Mouse (Mus musculus): ENCODE measurements at regions not wholly inside any gene's neighbourhood (a gene's known extent, or its start where the extent isn't known, plus 50 kb on each side); places are given as distances from the start of the nearest gene placed in this dataset.

- Histone ChIP-seq H3K27ac (ENCODE audit: insufficient read depth, low read length) (no peak overlapping the region), H3K36me3 (ENCODE audit: control insufficient read depth, insufficient read depth, low read length) (no peaks in the 10 kb centered on the region), H3K4me1 (ENCODE audit: control insufficient read depth, insufficient read depth, insufficient read length) (no peaks in the 10 kb centered on the region), H3K27me3 (ENCODE audit: control insufficient read depth, insufficient read depth, low read length) (no peaks in the 10 kb centered on the region), H3K4me3 (ENCODE audit: extremely low read depth, insufficient read depth, insufficient read length) (no peak overlapping the region)
- WGBS = 94% methylated on average over 2 of the region's 2 CpGs
- no peak for DNase-seq (ENCODE audit: low read depth in 1 of 2, low spot score in 2 of 2)
- no peak for TF ChIP-seq CTCF (IDR thresholded peaks at IDR 0.05; ENCODE audit: extremely low read depth, insufficient read depth, insufficient read length, insufficient replicate concordance)
- TF ChIP-seq POLR2A (IDR thresholded peaks at IDR 0.05; ENCODE audit: low read depth, low read length) = no peak
Observed at GRCm38 (mm10) chr4:98241921-98242320, 141.2 kb downstream of the Tm2d1 start.

- no peaks in the 10 kb centered on the region for H3K36me3 ChIP-seq (ENCODE audit: control insufficient read depth, insufficient read depth, low read length)
- no peak overlapping the region for H3K4me3 ChIP-seq (ENCODE audit: extremely low read depth, insufficient read depth, insufficient read length)
- no peaks in the 10 kb centered on the region for H3K4me1 ChIP-seq (ENCODE audit: control insufficient read depth, insufficient read depth, insufficient read length)
- no peak for DNase-seq (ENCODE audit: low read depth in 1 of 2, low spot score in 2 of 2)
- H3K27ac ChIP-seq (ENCODE audit: insufficient read depth, low read length) = no peak overlapping the region
- TF ChIP-seq POLR2A (IDR thresholded peaks at IDR 0.05; ENCODE audit: low read depth, low read length) (no peak), CTCF (IDR thresholded peaks at IDR 0.05; ENCODE audit: extremely low read depth, insufficient read depth, insufficient read length, insufficient replicate concordance) (no peak)
- no peaks in the 10 kb centered on the region for H3K27me3 ChIP-seq (ENCODE audit: control insufficient read depth, insufficient read depth, low read length)
Observed at GRCm38 (mm10) chr4:98240289-98240688, 142.8 kb downstream of the Tm2d1 start.

- Histone ChIP-seq H3K36me3 (ENCODE audit: control insufficient read depth, insufficient read depth, low read length) (no peaks in the 10 kb centered on the region), H3K4me3 (ENCODE audit: extremely low read depth, insufficient read depth, insufficient read length) (no peak overlapping the region), H3K4me1 (ENCODE audit: control insufficient read depth, insufficient read depth, insufficient read length) (no peaks in the 10 kb centered on the region), H3K27ac (ENCODE audit: insufficient read depth, low read length) (no peak overlapping the region), H3K27me3 (ENCODE audit: control insufficient read depth, insufficient read depth, low read length) (no peaks in the 10 kb centered on the region)
- DNase-seq (ENCODE audit: low read depth in 1 of 2, low spot score in 2 of 2) = no peak
- no peak for TF ChIP-seq POLR2A (IDR thresholded peaks at IDR 0.05; ENCODE audit: low read depth, low read length)
- no peak for TF ChIP-seq CTCF (IDR thresholded peaks at IDR 0.05; ENCODE audit: extremely low read depth, insufficient read depth, insufficient read length, insufficient replicate concordance)
- WGBS = 85% methylated on average over 4 of the region's 4 CpGs
Observed at GRCm38 (mm10) chr4:98238075-98238474, 145.0 kb downstream of the Tm2d1 start.

- DNase-seq (ENCODE audit: low read depth in 1 of 2, low spot score in 2 of 2) = no peak
- no peak for TF ChIP-seq CTCF (IDR thresholded peaks at IDR 0.05; ENCODE audit: extremely low read depth, insufficient read depth, insufficient read length, insufficient replicate concordance)
- no peak for TF ChIP-seq POLR2A (IDR thresholded peaks at IDR 0.05; ENCODE audit: low read depth, low read length)
- H3K36me3 ChIP-seq (ENCODE audit: control insufficient read depth, insufficient read depth, low read length) = no peaks in the 10 kb centered on the region
- H3K4me1 ChIP-seq (ENCODE audit: control insufficient read depth, insufficient read depth, insufficient read length) = no peaks in the 10 kb centered on the region
- no peak overlapping the region for H3K4me3 ChIP-seq (ENCODE audit: extremely low read depth, insufficient read depth, insufficient read length)
- WGBS = 85% methylated on average over 9 of the region's 9 CpGs
- no peaks in the 10 kb centered on the region for H3K27me3 ChIP-seq (ENCODE audit: control insufficient read depth, insufficient read depth, low read length)
- H3K27ac ChIP-seq (ENCODE audit: insufficient read depth, low read length) = no peak overlapping the region
Observed at GRCm38 (mm10) chr4:98237475-98237874, 145.6 kb downstream of the Tm2d1 start.

GRCm38 (mm10) chr4:98236006-98236783 is 146.9 kb downstream of the Tm2d1 start:
- no peaks in the 10 kb centered on the region for H3K36me3 ChIP-seq (ENCODE audit: control insufficient read depth, insufficient read depth, low read length)
- no peak overlapping the region for H3K4me3 ChIP-seq (ENCODE audit: extremely low read depth, insufficient read depth, insufficient read length)
- no peaks in the 10 kb centered on the region for H3K27me3 ChIP-seq (ENCODE audit: control insufficient read depth, insufficient read depth, low read length)
- no peak for DNase-seq (ENCODE audit: low read depth in 1 of 2, low spot score in 2 of 2)
- WGBS = 69% methylated on average over 12 of the region's 12 CpGs
- H3K27ac ChIP-seq (ENCODE audit: insufficient read depth, low read length) = no peak overlapping the region
- no peak for TF ChIP-seq CTCF (IDR thresholded peaks at IDR 0.05; ENCODE audit: extremely low read depth, insufficient read depth, insufficient read length, insufficient replicate concordance)
- no peak for TF ChIP-seq POLR2A (IDR thresholded peaks at IDR 0.05; ENCODE audit: low read depth, low read length)
- no peaks in the 10 kb centered on the region for H3K4me1 ChIP-seq (ENCODE audit: control insufficient read depth, insufficient read depth, insufficient read length)

- Histone ChIP-seq H3K4me1 (ENCODE audit: control insufficient read depth, insufficient read depth, insufficient read length) (no peaks in the 10 kb centered on the region), H3K27ac (ENCODE audit: insufficient read depth, low read length) (no peak overlapping the region), H3K36me3 (ENCODE audit: control insufficient read depth, insufficient read depth, low read length) (no peaks in the 10 kb centered on the region), H3K4me3 (ENCODE audit: extremely low read depth, insufficient read depth, insufficient read length) (no peak overlapping the region), H3K27me3 (ENCODE audit: control insufficient read depth, insufficient read depth, low read length) (no peaks in the 10 kb centered on the region)
- no peak for TF ChIP-seq POLR2A (IDR thresholded peaks at IDR 0.05; ENCODE audit: low read depth, low read length)
- TF ChIP-seq CTCF (IDR thresholded peaks at IDR 0.05; ENCODE audit: extremely low read depth, insufficient read depth, insufficient read length, insufficient replicate concordance) = no peak
- no peak for DNase-seq (ENCODE audit: low read depth in 1 of 2, low spot score in 2 of 2)
- WGBS = 93% methylated on average over 4 of the region's 4 CpGs
Observed at GRCm38 (mm10) chr4:98228193-98228592, 154.9 kb downstream of the Tm2d1 start.

GRCm38 (mm10) chr4:98224366-98224765 is 158.7 kb downstream of the Tm2d1 start:
- 92% methylated on average over 7 of the region's 7 CpGs for WGBS
- Histone ChIP-seq H3K4me1 (ENCODE audit: control insufficient read depth, insufficient read depth, insufficient read length) (no peaks in the 10 kb centered on the region), H3K4me3 (ENCODE audit: extremely low read depth, insufficient read depth, insufficient read length) (no peak overlapping the region), H3K36me3 (ENCODE audit: control insufficient read depth, insufficient read depth, low read length) (no peaks in the 10 kb centered on the region), H3K27me3 (ENCODE audit: control insufficient read depth, insufficient read depth, low read length) (no peaks in the 10 kb centered on the region), H3K27ac (ENCODE audit: insufficient read depth, low read length) (no peak overlapping the region)
- no peak for DNase-seq (ENCODE audit: low read depth in 1 of 2, low spot score in 2 of 2)
- TF ChIP-seq POLR2A (IDR thresholded peaks at IDR 0.05; ENCODE audit: low read depth, low read length) (no peak), CTCF (IDR thresholded peaks at IDR 0.05; ENCODE audit: extremely low read depth, insufficient read depth, insufficient read length, insufficient replicate concordance) (no peak)
